Mouse (Mus musculus): Measurements from ENCODE around the gene Wbp1.

DNA sequence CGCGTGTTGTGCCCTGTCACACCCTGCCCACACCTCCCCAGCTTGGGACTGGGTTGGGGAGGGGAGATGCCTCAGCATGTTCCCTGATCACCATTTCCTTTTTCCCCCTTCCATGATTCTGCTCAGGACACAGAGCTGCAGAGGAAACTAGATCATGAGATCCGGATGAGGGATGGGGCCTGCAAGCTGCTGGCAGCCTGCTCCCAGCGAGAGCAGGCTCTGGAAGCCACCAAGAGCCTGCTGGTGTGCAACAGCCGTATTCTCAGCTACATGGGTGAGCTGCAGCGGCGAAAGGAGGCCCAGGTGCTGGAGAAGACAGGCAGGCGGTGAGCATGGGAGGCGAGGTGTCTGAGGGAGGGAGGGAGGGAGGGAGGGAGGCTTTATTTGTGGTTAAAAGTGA, 24.4 kb upstream of the Wbp1 start:
- TF ChIP-seq TCF3 (IDR thresholded peaks at IDR 0.05; ENCODE audit: insufficient read length, low read depth) (no peak), TCF12 (IDR thresholded peaks at IDR 0.05; ENCODE audit: insufficient read depth, poor library complexity, severe bottlenecking) (no peak), POLR2A (IDR thresholded peaks at IDR 0.05; ENCODE audit: insufficient read length, low read depth) (no peak), E2F4 (IDR thresholded peaks at IDR 0.05; ENCODE audit: insufficient read depth) (no peak), USF1 (IDR thresholded peaks at IDR 0.05; ENCODE audit: low read depth) (no peak), MAX (IDR thresholded peaks at IDR 0.05; ENCODE audit: low read depth) (no peak), REST (IDR thresholded peaks at IDR 0.05; ENCODE audit: insufficient read depth, insufficient read length) (no peak)
